Mouse (Mus musculus) CD4-positive, CD25-positive, alpha-beta regulatory T cell, adult 4 months (primary cell): ENCODE results near the gene Adra1b. TPM values are rescaled to one million over a fixed set of nuclear protein-coding genes. Genes with fewer than 3 reads are reported as not detected.

Experiments used
- ATAC-seq: one replicate; pipeline ENCODE4 v1.8.0; 2017
- polyA plus RNA-seq, 2 experiments: library from polyadenylated mRNA; unstranded; fragments of 100-300 nt; shearing (Covaris generic); gene quantifications; one replicate each; pipeline ENCODE4 v1.2.1; 2017

Gene Adra1b
- polyA plus RNA-seq, 2 experiments from 2014 or later = not detected

DNA sequence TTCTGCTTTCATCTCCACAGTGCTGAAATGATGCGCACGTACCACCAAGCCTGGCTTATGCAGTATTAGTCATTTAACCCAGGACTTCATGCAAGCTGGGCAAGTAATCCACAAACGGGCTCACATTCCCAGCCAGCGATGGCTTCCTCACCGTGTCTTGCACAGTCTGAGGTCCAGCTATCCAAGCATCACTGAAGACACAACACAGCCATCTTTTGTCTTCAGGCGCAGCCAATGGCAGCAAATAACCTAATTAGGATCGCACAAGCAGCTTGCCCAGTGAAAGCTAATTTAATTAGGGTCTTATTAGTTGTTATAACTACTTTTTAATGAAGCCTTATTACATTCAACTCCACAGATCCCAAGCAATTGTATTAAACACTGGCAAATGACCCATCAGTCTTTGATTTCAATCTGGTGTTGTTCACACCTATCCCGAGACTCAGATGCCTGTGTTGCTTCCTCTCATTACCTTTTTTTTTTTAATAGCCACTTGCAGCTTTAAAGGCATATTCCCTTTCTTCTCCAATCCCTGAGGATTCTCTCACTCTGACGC lies 83.6 kb downstream of the Adra1b start:
- no peak for ATAC-seq

- no peak for ATAC-seq
These were observed 88.5 kb downstream of the Adra1b start for GRCm38 (mm10) chr11:43812535-43812934.

- no peak for ATAC-seq
These were observed 93.3 kb downstream of the Adra1b start for GRCm38 (mm10) chr11:43807732-43808131.

- ATAC-seq = no peak
These were observed 105.0 kb downstream of the Adra1b start for GRCm38 (mm10) chr11:43795992-43796391.

GRCm38 (mm10) chr11:43790446-43790845 lies 110.6 kb downstream of the Adra1b start:
- no peak for ATAC-seq

- no peak for ATAC-seq
These were observed 117.2 kb downstream of the Adra1b start for GRCm38 (mm10) chr11:43783772-43784171.

- ATAC-seq = no peak
These were observed 117.9 kb downstream of the Adra1b start for GRCm38 (mm10) chr11:43783106-43783505.

DNA sequence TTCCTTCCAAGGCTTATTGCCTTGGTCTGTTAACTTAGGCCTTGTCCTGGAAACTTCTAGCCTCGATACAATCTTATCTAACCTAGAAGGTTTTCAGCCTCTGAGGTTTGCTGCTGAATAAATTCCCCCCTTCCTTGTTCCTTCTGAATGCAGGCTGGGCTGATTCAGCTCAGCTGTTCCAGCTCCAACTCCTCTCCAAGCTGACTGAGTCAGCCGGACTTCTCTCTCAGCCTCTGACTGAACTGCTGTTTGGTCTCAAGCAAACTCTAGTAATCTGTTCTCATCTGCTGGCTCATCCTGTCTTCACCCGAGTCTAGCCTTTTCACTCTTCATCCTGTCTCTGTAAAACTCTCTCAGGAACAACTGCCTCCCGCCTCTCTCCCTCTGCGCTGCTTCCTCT lies 121.5 kb downstream of the Adra1b start:
- no peak for ATAC-seq

GRCm38 (mm10) chr11:43776324-43776694 lies 124.7 kb downstream of the Adra1b start:
- ATAC-seq = no peak

- ATAC-seq = no peak
These were observed 125.3 kb downstream of the Adra1b start for GRCm38 (mm10) chr11:43775469-43776323.

DNA sequence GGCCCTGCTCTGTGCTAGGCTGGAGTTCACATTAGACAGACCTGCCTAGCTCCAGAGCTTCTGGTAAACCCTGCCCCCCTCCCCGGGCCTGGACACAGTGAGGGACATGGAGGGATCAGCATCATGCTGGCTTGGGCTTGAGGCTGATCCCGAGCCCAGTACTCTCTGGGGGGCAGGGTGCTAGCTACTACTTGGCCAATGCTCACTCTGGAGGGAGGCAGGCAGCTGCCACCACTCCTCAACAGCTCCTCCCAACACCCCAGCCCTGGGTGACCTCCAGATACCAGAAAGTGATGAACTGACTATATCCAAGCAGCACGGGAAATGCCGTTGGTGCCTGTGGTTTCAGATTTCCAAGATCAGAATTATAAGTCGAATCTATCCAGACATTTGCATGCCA lies 127.3 kb downstream of the Adra1b start:
- ATAC-seq = no peak

DNA sequence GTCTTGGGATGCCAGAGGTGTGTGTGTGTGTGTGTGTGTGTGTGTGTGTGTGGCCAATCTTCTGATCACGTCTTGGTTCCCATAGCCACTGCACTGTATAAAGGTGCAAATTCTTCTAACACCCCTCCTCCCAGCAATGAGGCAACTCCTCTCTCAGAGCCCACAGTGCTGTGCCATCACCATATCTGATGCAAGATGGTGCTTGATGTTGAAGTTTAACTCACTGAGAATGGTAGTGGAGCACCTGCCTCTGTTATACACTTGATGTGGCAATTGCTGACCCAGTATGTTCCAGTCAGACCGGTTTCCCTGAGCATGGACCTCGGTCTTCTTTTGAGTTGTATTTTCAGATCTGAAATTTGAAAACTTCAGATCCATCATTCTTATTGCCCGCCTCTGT lies 130.9 kb downstream of the Adra1b start:
- ATAC-seq = no peak

DNA sequence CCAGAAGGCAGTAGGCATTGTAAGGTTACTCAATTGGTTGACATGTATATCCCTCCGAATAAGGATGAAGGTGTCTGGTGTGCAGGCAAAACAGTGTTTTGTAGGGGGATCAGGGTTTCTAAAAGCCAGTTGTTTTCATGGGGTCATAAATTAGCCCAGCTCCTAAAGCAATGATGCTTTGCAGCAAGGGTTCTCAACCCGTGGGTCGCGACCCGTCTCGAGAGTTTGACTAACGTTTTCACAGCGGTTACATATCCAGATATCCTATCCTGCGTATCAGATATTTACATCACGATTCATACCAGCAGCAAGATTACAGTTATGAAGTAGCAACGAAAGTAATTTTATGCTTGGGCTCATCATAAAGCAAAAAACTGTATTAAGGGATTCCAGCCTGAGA lies 133.3 kb downstream of the Adra1b start:
- no peak for ATAC-seq

DNA sequence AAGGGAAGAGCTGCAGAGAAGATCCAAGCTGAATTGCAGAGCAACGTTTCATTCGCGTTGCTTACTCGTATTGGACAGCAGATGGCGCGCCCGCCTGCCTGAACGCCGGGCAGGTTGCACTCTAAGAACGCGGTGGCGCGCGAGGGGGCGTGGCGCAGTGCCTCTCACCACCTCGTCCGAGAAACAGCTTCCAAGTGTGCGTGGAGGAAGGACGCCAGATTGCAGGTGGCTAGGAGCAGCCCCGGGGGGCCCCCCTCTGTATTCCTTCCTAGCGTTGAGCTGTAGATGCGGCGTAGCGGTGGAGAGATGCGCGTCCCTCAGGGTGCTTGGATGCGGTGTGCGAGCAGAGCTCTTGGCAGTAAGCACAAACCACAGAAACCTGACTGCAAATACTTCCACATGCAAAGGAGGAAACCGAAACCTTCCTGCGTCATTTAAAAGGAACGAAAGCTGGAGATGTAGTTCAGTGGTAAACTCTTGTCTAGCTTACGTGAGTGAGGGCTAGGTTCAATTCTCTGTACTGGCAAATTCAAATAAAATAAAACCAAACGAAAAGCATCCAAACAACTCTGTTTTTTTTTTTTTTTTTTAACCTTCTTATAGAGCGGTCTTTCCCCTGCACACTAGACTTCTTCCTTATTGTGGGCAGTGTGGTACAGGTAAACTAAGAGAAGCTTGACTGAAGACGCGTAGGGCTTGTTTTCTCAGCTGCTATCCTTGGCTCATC lies 133.9 kb downstream of the Adra1b start:
- ATAC-seq = peak; percentile 92

DNA sequence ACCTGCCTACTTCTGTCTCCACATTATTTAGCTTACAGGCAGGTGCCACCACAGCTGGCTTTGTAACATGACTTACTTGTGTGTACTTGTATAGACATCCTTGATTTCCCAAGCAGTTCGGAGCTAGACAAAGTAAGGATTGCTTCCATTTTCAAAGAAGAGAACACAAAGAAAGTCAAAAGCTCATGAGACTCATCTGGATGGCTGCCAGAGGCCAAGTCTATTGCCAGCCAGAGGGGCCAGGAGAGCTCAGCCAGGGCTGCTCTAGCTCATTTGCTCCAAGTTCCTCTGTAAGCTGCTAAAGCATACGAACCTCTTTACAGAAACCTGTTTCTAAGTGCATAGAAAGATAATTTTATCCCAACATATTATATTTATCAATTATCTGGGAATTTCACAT lies 142.6 kb downstream of the Adra1b start:
- ATAC-seq = no peak

DNA sequence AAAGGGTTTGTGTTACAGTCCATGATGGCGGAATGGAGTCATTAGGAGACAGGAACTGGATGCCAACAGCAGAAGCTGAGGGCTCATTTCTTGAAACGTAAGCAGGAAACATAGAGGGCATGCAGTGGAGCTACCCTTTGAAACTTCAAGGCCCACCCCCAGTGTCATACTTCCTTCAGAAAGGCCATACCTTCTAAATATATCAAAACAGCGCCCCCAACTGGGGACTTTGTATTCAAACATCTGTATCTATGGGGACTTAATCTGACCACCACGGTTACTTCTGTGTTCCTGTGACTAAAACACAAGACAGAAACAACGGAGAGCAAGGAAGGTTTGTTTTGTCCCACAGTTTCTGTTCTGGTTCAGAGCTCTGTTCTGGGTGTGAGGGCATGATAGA lies 145.6 kb downstream of the Adra1b start:
- ATAC-seq = no peak

- no peak for ATAC-seq
These were observed 146.4 kb downstream of the Adra1b start for GRCm38 (mm10) chr11:43754568-43754967.

DNA sequence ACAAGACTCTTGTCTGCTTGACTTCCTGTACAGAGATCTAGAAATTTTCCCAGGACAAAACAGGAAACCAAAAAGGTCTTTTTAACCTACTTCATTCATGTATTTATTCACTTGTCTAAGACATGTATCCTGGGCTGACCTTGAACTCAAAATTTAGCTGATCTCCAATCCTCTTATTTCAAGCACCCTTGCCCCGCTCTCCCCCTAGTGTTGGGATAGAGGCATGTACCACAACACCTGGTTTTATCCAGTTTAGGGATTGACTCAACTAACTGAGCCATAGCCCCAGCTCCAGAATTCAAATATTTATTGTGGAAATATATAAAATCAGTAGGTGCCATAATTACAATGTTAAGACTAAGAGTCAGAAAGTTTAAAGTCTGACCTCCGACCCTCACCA lies 149.5 kb downstream of the Adra1b start:
- ATAC-seq = no peak

DNA sequence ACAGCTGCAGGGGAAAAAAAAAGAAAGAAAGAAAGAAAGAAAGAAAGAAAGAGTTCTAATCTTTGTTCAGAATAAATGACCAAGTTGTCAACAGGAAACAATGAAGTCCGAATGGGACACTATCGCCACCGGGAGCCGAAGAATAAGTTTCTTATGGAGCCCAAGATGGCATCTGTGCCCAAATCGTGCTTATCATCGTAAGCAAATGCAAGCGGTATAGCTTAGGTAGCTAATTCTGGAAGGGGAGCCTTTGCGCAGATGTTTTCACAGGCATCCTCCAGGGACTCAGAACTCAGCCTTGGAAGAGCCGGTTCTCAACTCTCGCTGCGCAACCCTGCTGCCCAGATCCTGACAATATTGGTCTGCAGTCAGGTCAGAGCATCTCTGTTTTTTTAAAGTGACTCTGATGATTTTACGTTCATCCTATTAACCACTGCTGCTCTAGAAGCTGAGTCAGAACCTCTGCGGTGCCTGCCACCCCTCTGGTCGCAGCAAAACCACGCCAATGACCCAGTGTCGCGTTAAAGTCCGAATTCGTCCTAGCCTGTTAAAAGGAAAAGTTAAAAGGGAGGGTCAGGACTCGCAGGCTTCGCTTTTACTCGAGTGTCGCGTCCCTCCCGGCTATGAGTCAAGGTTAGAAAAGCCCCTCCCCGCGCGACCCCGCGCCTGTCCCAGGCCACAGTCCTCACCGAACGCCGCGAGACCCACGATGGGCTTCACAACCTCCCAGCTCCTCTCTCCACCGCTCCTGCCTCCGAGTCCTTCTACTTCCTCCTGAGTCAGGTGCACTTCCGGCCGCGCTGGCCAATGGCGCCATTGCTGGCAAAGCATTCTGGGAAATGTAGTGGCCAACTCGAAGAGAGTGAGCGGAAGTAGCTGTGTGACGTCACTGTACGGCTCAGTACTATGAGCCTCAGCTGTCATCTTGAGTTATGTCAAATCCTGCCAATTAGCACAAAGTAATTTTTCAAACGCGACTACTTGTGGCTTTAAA lies 153.5 kb downstream of the Adra1b start, which contains the start of gene Ttc1:
Ttc1 (minus strand) TSS at position 776 of the 994 bp plus-strand sequence.
- ATAC-seq = peak; percentile 100

DNA sequence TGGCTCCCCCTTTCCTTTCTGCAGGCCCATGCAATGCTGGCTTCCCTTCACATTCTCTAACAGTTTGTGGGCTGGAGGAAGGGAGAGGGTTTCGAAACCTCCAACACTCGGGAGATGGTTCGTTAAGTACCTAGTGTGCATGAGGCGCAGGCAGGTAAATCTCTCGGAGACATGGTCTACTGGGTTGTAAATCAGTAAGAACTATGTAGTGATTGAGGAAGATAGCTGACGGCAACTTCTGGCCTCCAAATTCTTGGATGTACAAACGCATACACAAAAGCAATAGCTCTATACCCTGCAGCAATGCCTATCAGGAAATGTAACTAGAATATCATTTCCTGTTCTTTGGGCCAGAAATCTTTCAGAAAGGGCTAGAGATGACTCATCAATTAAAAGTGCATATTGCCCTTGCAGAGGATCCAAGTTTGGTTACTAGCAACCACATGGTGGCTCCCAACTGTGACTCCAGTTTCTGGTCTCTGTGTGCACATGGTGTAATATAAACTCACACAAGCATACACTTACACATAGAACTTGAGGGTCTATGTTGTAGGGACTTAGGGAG lies 172.2 kb downstream of the Adra1b start:
- peak; percentile 76 for ATAC-seq

DNA sequence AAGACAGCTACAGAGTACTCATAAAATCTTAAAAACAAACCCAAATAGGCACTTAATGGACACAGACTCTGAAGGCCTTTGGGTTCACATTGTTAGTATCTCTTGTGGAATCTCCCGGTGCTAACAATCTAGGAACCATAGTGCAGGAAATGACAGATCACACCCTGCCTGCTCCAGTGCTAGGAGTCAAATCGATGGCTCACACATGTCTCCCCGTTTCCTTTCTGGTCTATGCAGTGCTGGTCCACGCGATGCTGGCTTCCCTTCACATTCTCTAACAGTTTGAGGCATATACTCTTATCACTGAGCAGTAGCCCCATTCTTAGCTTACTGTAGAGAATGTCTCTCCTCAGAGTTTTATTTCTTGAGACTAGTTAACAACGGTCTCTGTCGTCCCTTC lies 173.2 kb downstream of the Adra1b start:
- peak; percentile 27 for ATAC-seq
